In the genomic region with DNA sequence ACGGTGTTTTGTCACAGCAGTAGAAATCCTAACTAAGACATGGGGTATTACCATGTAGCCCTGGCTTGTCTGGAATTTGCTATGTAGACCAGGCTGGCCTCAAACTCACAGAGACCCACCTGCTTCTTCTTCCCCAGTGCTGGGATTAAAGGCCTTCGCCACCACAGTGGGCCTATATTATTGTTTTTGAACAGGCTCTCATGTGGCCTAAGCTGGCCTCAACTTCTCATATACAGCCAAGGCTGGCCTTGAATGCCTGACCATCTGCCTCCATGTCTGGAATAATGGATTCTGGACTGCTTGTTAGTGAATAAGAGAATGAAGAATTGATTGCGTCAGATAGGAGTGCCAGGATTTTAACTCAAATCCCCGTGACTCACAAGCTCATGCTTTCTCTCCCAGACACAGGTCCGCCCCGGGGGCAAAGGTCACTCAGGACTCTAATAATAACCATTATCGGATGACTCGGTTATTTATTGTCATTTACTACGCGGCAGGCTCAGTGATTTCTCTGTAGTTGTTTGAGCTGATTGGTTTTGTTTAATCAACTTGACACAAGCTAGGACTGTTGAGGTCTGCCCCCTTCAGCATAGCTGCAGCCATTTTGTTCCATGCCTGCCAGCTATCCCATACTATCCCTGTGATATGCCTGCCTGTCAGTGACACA, we compare ENCODE assay signal across 14 mouse cellular contexts. TPM values are rescaled to one million over a fixed set of nuclear protein-coding genes. Genes with fewer than 3 reads are reported as not detected.
DNase-seq lines count a peak whose midpoint lies in the region; ATAC-seq and TF ChIP-seq lines count a peak whose summit lies in the region.
"Had no signal": no experiment of that assay in that cellular context is flagged by ENCODE, and none has a peak within 500 bp of the region (broad histone marks: within the 10 kb centered on the region; RNA-seq: fewer than 3 reads in every experiment).

No protein-coding gene starts in this region.

- no peak for TF ChIP-seq EP300 in lung, postnatal 0 days (IDR thresholded peaks at IDR 0.05)

- no peaks in the 10 kb centered on the region for H3K36me3 ChIP-seq in lung, postnatal 0 days (ENCODE audit: insufficient read depth, low read length)
- H3K36me3 ChIP-seq in stomach, embryonic 14.5 days (ENCODE audit: control insufficient read depth, insufficient read depth, low read length) = no peaks in the 10 kb centered on the region
- H3K36me3 ChIP-seq: forebrain, embryonic 15.5 days had no signal

- no peaks in the 10 kb centered on the region for H3K4me1 ChIP-seq in lung, postnatal 0 days (ENCODE audit: insufficient read depth, low read depth, low read length)
- H3K4me1 ChIP-seq in embryonic fibroblast, embryonic 13.5 days (ENCODE audit: control insufficient read depth, insufficient read depth, low read length) = no peaks in the 10 kb centered on the region; the same call in none of the 2 replicates
- no peaks in the 10 kb centered on the region for H3K4me1 ChIP-seq in stomach, embryonic 14.5 days (ENCODE audit: control insufficient read depth, insufficient read depth, low read length)
- H3K4me1 ChIP-seq: forebrain, embryonic 15.5 days had no signal

- no peak overlapping the region for H3K27ac ChIP-seq in lung, postnatal 0 days (ENCODE audit: low read length)
- peak overlapping the region; percentile 80 for H3K27ac ChIP-seq in embryonic fibroblast, embryonic 13.5 days (ENCODE audit: insufficient read depth, low read length)
- H3K27ac ChIP-seq in stomach, embryonic 14.5 days (ENCODE audit: low read length) = no peak overlapping the region
- H3K27ac ChIP-seq: forebrain, embryonic 15.5 days; hindbrain, embryonic 14.5 days had no signal

- no peaks in the 10 kb centered on the region for H3K9me3 ChIP-seq in lung, postnatal 0 days (ENCODE audit: low read length)
- no peaks in the 10 kb centered on the region for H3K9me3 ChIP-seq in stomach, embryonic 14.5 days (ENCODE audit: control insufficient read depth, low read depth, low read length)
- H3K9me3 ChIP-seq: forebrain, embryonic 15.5 days had no signal

- TF ChIP-seq POLR2A in embryonic fibroblast, embryonic 13.5 days (IDR thresholded peaks at IDR 0.05; ENCODE audit: low read depth, low read length) = no peak

- H3K27me3 ChIP-seq in lung, postnatal 0 days (replicated peaks; ENCODE audit: insufficient read depth, low read length) = no peaks in the 10 kb centered on the region
- no peaks in the 10 kb centered on the region for H3K27me3 ChIP-seq in stomach, embryonic 14.5 days (ENCODE audit: control insufficient read depth, insufficient read depth, low read length)
- H3K27me3 ChIP-seq: forebrain, embryonic 15.5 days had no signal

- no peak overlapping the region for H3K4me3 ChIP-seq in lung, postnatal 0 days (ENCODE audit: low read depth, low read length)
- no peak overlapping the region for H3K4me3 ChIP-seq in embryonic fibroblast, embryonic 13.5 days (ENCODE audit: insufficient read depth, low read length)
- no peak overlapping the region for H3K4me3 ChIP-seq in stomach, embryonic 14.5 days (ENCODE audit: low read depth, low read length)
- H3K4me3 ChIP-seq: forebrain, embryonic 15.5 days had no signal

- no peak overlapping the region for H3K9ac ChIP-seq in lung, postnatal 0 days (replicated peaks; ENCODE audit: low read depth)
- no peak overlapping the region for H3K9ac ChIP-seq in stomach, embryonic 14.5 days (replicated peaks; ENCODE audit: low read depth, low read length)
- H3K9ac ChIP-seq: forebrain, embryonic 15.5 days; hindbrain, embryonic 14.5 days had no signal

- no peak for TF ChIP-seq CTCF in lung, postnatal 0 days (IDR thresholded peaks at IDR 0.05)
- no peak for TF ChIP-seq CTCF in embryonic fibroblast, embryonic 13.5 days (IDR thresholded peaks at IDR 0.05; ENCODE audit: borderline replicate concordance, insufficient read depth, low read length)

- 79% methylated on average over 10 of the region's 10 CpGs for WGBS in lung, postnatal 0 days
- WGBS in stomach, embryonic 14.5 days = 58% methylated on average over 10 of the region's 10 CpGs

- H3K4me2 ChIP-seq in lung, postnatal 0 days (replicated peaks; ENCODE audit: low read depth, low read length) = no peak overlapping the region
- no peak overlapping the region for H3K4me2 ChIP-seq in stomach, embryonic 14.5 days (replicated peaks; ENCODE audit: low read depth, low read length)
- H3K4me2 ChIP-seq: forebrain, embryonic 15.5 days; hindbrain, embryonic 14.5 days had no signal

- ATAC-seq in lung, postnatal 0 days = peak; percentile 23
- ATAC-seq in stomach, embryonic 14.5 days (ENCODE audit: insufficient number of reproducible peaks, insufficient read depth, low FRiP score, low read depth) = peak; percentile 42; the same call in 1 of the 2 replicates
- ATAC-seq: forebrain, embryonic 15.5 days had no signal

- DNase-seq in lung, postnatal 0 days (ENCODE audit: low spot score) = peak; percentile 20
- DNase-seq in lung, postnatal 4 days = no peak
- DNase-seq in adrenal gland, adult 2 months = peak; percentile 77
- no peak for DNase-seq in testis, postnatal 10 days (ENCODE audit: low spot score)
- DNase-seq in right cerebral cortex, postnatal 14 days = no peak
- DNase-seq: heart, adult 18-20 months; thymus, adult 18-20 months had no signal

RNA-seq across cellular contexts. Expression of gene Igsf23, which starts 1.9 kb away (rescaled TPM):
- polyA plus RNA-seq in lung, postnatal 0 days (2015; fragmentation: Nextera tagmentation; extraction: Ambion mirVana) = 0.70 and 0.90 TPM in 2 replicates
- not detected for total RNA-seq in adrenal gland, adult 2 months (2021)
- polyA plus RNA-seq in adrenal gland, adult 2 months (2012; rRNA removed) = 0.12 TPM in 1 of 2 replicates, not detected in the other
- polyA plus RNA-seq in embryonic fibroblast, embryonic 13.5 days (2011; ENCODE audit: insufficient read length, low read depth, missing spikeins) = not detected in 2 replicates
- 0.18 and 0.71 TPM in 2 replicates for polyA plus RNA-seq in stomach, embryonic 14.5 days (2014; fragmentation: Nextera tagmentation; extraction: Ambion mirVana)
- total RNA-seq: left cerebral cortex, adult 8-10 months had no signal
- polyA plus RNA-seq: forebrain, embryonic 15.5 days; hindbrain, embryonic 14.5 days had no signal

RNA-seq across cellular contexts. Expression of gene Ceacam20, which starts 12.8 kb away (rescaled TPM):
- not detected in 2 replicates for polyA plus RNA-seq in lung, postnatal 0 days (2015; fragmentation: Nextera tagmentation; extraction: Ambion mirVana)
- total RNA-seq in adrenal gland, adult 2 months (2021) = not detected
- polyA plus RNA-seq in adrenal gland, adult 2 months (2012; rRNA removed) = 0.03 TPM in 1 of 2 replicates, not detected in the other
- polyA plus RNA-seq in embryonic fibroblast, embryonic 13.5 days (2011; ENCODE audit: insufficient read length, low read depth, missing spikeins) = not detected in 2 replicates
- polyA plus RNA-seq in stomach, embryonic 14.5 days (2014; fragmentation: Nextera tagmentation; extraction: Ambion mirVana) = not detected in 2 replicates
- total RNA-seq: heart, adult 18-20 months; left cerebral cortex, adult 8-10 months; MEL had no signal
- polyA plus RNA-seq: forebrain, embryonic 15.5 days; hindbrain, embryonic 14.5 days; liver, embryonic 16.5 days had no signal

RNA-seq across cellular contexts. Expression of gene Pvr, which starts 31.5 kb away (rescaled TPM):
- polyA plus RNA-seq in lung, postnatal 0 days (2015; fragmentation: Nextera tagmentation; extraction: Ambion mirVana) = 20.8 and 24.3 TPM in 2 replicates
- 10 to 100 TPM; 20.3 to 36.5 TPM for total RNA-seq in adrenal gland, adult 2 months (2021)
- polyA plus RNA-seq in adrenal gland, adult 2 months (2012; rRNA removed) = 9.6 and 12.0 TPM in 2 replicates
- polyA plus RNA-seq in embryonic fibroblast, embryonic 13.5 days (2011; ENCODE audit: insufficient read length, low read depth, missing spikeins) = 54.1 and 65.0 TPM in 2 replicates
- polyA plus RNA-seq in stomach, embryonic 14.5 days (2014; fragmentation: Nextera tagmentation; extraction: Ambion mirVana) = 10.4 and 11.7 TPM in 2 replicates
- total RNA-seq: MEL had no signal

RNA-seq across cellular contexts. Expression of gene Nlrp9b, which starts 38.8 kb away (rescaled TPM):
- polyA plus RNA-seq in lung, postnatal 0 days (2015; fragmentation: Nextera tagmentation; extraction: Ambion mirVana) = 0.06 TPM in 1 of 2 replicates, not detected in the other
- not detected for total RNA-seq in adrenal gland, adult 2 months (2021)
- not detected in 2 replicates for polyA plus RNA-seq in adrenal gland, adult 2 months (2012; rRNA removed)
- not detected in 2 replicates for polyA plus RNA-seq in embryonic fibroblast, embryonic 13.5 days (2011; ENCODE audit: insufficient read length, low read depth, missing spikeins)
- polyA plus RNA-seq in stomach, embryonic 14.5 days (2014; fragmentation: Nextera tagmentation; extraction: Ambion mirVana) = not detected in 2 replicates
- total RNA-seq: heart, adult 18-20 months; left cerebral cortex, adult 8-10 months; MEL had no signal
- polyA plus RNA-seq: forebrain, embryonic 15.5 days; hindbrain, embryonic 14.5 days; liver, embryonic 16.5 days had no signal

Comparison
In these comparisons a context has a peak if more than half of its experiments do, and no peak if none do; other contexts are left out.
1. DNase-seq: peak in lung, postnatal 0 days (single experiment) and adrenal gland, adult 2 months (single experiment); none in lung, postnatal 4 days (0 of 2), testis, postnatal 10 days (single experiment) and right cerebral cortex, postnatal 14 days (single experiment).